Mouse (Mus musculus) liver, adult 2 months (tissue): Measurements from ENCODE around the gene Kcnj11.

Source experiments
- CTCF ChIP-seq: fragments of 200-500 bp; IDR thresholded peaks from 2 replicates; pipeline ENCODE4 v1.5.1; 2011; ENCODE audit warnings: low read depth, low read length, control low read depth
- POLR2A ChIP-seq: fragments of 200-500 bp; IDR thresholded peaks from 2 replicates; pipeline ENCODE4 v1.6.1; 2011; ENCODE audit warnings: low read length, control low read depth; ENCODE audit not compliant: insufficient read depth; ENCODE audit errors: extremely low read depth

DNA sequence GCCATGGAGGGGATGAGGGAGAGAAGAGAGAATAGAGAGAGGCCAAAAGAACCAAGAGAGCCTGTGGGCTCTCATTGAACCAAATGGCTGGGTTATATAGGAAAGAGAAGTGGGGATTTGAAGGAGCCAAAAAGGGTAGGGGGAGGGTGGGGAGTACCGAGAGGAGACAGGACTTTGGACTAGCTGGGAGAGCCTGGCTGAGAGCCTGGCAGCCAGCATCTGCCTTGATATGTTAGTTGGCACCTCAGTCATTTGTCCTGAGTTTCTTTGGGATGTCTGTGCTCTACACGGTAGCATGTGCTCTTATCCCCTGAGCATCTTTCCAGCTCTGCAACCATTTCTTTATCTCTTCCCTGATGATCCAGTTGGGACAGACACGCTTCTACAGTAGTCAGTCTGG is 47.0 kb downstream of the Kcnj11 start:
- no peak for TF ChIP-seq CTCF
- no peak for TF ChIP-seq POLR2A
